Mouse (Mus musculus) mesoderm, embryonic 11.5 days (tissue): ENCODE results near the gene Parp2.
"Not testable (repeated sequence)": the region's sequence is repeated elsewhere in the genome, so short reads cannot be mapped to it uniquely, and the experiment has no call there.

ENCODE experiments used
- DNase-seq: peaks from one replicate; pipeline ENCODE4 v3.0.0-alpha.2; 2012; ENCODE audit warnings: low read depth, low spot score

Gene Parp2

GRCm38 (mm10) chr14:50826579-50826978 lies 18.9 kb downstream of the Parp2 start:
- no peak for DNase-seq

- no peak for DNase-seq
Measured at GRCm38 (mm10) chr14:50829878-50830277, 22.2 kb downstream of the Parp2 start.

GRCm38 (mm10) chr14:50833964-50834363 lies 26.3 kb downstream of the Parp2 start:
- no peak for DNase-seq

- no peak for DNase-seq
Measured at GRCm38 (mm10) chr14:50834435-50834834, 26.8 kb downstream of the Parp2 start.

- DNase-seq, result peak; percentile 16
Measured at GRCm38 (mm10) chr14:50837236-50837635, 29.6 kb downstream of the Parp2 start.

- DNase-seq, result no peak
Measured at GRCm38 (mm10) chr14:50855788-50856187, 48.1 kb downstream of the Parp2 start.

GRCm38 (mm10) chr14:50862641-50863040 lies 55.0 kb downstream of the Parp2 start:
- DNase-seq, result no peak

GRCm38 (mm10) chr14:50865005-50865404 lies 57.4 kb downstream of the Parp2 start:
- not testable (repeated sequence) for DNase-seq

- no peak for DNase-seq
Measured at GRCm38 (mm10) chr14:50866966-50867365, 59.3 kb downstream of the Parp2 start.

GRCm38 (mm10) chr14:50868211-50868610 lies 60.6 kb downstream of the Parp2 start:
- DNase-seq, result no peak

GRCm38 (mm10) chr14:50868656-50869055 lies 61.0 kb downstream of the Parp2 start:
- DNase-seq, result no peak

- DNase-seq, result peak; percentile 77
Measured at GRCm38 (mm10) chr14:50869889-50870804, 62.5 kb downstream of the Parp2 start, which contains the start of gene Tep1. Gene Tep1, minus strand, starts transcription at chr14:50870560.

GRCm38 (mm10) chr14:50870805-50871143 lies 63.1 kb downstream of the Parp2 start:
- DNase-seq, result no peak
